Mouse (Mus musculus) embryo, embryonic 9.5 days (tissue): Measurements from ENCODE around the gene Pigp.
A peak's percentile ranks its signal among the peaks of the same experiment; 100 is the strongest.

Source experiments
- DNase-seq: peaks from one replicate; pipeline ENCODE4 v3.0.0-alpha.2; 2017; ENCODE audit errors: extremely low spot score

The Pigp gene

DNA sequence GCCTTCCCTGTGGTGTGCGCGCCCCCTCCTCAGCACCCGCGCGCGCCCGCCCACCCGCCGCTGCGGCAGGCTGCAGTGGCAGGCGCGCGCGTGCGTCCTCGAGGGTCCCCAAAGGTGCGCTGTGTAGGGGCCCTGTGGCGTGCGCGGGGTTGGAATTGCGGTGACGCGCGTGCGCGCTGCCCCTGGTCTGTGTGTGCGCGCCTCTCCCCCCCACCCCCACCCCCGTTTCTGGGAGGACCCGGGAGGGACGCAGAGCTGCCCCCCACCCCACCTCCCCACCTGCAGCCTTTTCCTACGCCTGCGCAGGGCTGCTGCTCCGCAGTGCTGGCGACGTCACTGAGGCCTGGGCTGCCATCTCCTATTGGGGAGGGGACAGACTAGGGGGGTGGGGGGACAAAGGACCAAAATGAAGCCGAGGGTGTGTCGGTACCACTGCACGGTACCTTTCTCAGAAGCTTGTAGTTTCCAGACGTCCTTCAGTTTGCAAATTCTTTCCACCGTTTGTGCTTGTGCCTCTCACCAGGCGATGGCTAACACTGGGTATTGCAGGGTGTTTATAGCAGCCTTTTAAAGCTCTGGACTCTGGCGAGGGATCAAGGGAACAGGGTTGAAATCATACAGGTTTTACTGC is at the start of gene Pigp:
Pigp (minus strand) TSS at position 542 of the 631 bp plus-strand sequence.
- DNase-seq, result peak; percentile 88

DNA sequence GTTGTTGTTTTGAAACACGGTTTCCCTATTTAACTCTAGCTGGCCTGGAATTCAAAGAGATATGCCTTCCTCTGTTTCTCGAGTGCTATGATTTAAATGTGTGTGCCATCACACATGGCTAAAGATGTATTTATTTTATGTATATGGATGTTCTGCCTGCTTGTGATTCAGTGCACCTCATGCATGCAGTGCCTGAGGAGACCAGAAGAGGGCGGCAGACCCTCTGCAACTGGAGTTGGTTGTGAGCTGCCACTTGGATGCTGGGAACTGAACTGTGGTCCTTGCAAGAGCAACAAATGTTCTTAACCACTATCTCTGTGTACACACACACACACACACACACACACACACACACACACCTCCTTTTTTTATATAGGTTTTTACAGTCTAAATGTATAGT is 48.9 kb upstream of the Pigp start:
- no peak for DNase-seq

DNA sequence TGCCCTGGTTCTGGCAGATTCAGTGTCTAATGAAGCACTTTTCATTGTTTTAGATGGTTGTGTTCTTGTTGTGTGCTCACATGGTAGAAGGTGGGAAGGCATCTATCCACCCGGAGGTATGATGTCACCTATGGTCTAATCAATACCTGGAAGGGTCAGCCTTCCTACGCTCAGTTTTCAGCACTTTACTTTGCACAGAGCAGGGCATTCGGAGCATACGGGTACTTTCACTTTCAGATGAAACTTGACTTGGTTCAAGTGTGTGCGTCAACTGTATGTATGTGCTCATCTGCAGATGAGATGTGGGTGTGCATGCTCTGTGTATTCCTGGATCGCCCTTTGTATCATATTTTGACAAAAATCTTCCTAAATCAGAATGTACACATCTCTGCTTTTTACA is 42.5 kb upstream of the Pigp start:
- no peak for DNase-seq

DNA sequence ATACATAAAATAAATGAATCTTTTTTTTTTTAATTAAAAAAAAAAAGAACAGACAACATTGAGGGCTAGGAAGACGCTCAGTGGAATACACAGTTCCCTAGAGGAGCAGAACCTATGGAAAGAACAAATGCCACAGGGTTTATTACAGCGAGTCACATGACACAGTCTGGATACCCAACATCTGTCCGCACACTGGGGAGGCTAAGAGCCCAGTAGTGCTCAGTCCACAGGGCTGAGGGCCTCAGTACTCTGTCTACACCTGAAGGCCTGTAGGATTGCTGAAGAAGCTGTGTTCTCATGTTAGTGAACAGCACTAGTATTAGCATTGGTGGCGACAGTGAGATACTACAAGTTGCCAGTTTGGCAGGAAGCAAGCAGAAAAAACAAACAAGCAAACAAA is 41.1 kb upstream of the Pigp start:
- no peak for DNase-seq

DNA sequence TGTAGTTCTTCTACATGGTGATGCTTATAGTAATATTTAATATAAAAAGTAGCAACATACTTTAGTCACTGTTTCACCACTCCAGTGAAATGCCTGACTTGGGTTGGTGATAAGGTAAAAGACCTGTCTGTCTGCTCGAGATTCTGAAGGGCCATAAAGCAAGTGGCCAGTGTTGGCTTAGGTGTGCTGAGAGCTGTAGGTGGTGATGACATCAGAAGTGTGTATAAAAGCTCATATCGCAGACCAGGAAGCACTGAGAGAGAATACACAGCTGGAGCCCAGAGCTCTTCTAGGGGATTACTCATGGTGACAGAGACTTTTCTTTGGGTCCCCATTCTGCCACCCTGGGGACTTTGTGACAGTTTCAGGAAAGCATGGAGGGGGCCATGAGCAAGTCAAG is 40.6 kb upstream of the Pigp start:
- no peak for DNase-seq

DNA sequence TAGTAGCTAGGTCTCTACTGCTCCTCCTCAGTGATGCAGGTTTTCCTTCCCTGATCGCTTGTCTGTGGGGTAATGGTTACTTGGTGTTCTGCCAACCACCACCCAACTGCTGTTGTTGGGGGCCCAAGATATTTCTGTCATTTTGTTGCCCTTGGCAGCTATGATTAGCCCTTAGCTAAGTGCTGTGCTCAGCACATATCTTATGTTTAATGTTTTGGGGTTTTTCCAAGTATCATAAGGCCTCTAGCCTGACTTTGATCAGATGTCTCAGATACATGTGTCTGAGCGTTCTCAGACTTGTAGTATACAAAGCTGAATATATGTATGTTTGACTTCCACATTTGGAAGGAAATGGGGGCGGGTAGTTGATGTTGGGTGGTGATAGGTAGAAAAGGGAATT is 39.6 kb upstream of the Pigp start:
- no peak for DNase-seq

DNA sequence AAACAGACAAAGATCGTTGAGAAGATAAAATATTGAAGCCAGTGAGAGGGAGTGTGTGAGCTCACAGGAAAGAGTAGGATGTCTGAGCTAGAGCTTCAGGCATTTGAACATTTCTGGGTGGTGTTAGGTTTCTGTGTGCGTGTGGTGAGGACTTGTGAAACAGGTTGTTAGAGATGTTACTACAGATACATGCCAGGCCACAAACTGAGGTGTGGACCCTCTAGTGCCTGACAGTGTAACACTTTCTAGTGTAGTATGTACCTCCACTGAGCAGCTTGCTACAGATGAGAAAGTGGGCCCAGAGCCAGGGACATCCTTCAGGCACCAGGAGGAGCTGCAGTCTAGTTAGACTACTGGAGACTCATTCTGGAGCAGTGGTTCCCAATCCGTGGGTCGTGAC is 30.5 kb upstream of the Pigp start:
- DNase-seq, result no peak

DNA sequence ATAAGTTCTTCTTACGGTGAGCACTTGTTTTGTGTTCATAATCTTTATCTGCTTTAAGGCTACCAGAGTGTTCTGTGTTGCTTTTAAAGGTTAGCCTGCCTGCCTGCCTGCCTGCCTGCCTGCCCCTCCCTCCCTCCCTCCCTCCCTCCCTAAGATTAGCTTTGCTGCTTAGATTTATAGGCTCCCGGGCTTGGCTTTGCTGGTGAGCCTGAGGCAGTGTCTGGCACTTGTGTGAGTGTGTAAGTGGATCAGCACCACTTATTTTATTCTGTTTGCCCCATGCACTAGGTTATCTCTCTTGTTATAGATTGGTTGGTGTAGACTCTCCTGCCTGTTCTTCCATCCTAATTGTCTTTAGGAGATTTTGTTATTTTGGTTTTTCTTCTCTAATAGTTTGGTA is 30.0 kb upstream of the Pigp start:
- DNase-seq, result no peak

DNA sequence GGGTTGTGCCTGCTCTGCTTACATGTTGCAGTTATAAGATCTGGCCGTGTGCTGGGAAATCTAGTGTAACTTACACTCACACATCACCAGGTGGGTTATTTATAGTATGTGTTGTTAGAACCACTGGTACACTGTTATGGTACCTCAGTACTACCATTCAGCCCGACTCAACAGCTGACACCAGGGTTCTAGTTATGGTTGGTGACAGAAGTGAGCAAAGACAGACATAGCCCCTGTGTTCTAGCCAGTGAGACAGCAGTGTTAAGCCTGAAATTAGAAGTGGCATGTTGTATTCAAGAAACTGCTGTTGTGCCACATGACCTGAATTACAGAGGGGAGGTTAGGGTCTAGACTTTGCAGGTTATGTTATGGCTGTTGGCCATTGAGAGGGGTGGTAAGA is 27.5 kb upstream of the Pigp start:
- no peak for DNase-seq

DNA sequence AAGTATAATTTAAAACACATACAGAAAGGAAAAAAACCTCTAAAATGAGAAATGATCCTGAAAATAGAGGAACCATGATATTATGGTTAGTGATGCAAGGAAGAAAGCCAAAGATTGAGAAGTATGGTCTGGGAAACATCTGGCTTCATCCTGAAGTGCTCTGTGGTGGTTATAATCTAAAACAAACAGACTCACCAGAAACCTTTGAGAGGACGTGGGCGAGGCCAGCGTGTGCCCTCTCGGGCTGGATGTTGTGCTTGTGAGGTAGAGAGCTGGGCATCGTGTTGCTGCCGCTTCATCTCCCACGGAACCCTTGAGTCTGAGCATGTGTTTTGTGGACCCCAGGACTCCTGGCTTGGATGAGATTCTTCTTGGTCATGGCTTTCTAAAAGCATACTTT is 25.0 kb upstream of the Pigp start:
- DNase-seq, result no peak

DNA sequence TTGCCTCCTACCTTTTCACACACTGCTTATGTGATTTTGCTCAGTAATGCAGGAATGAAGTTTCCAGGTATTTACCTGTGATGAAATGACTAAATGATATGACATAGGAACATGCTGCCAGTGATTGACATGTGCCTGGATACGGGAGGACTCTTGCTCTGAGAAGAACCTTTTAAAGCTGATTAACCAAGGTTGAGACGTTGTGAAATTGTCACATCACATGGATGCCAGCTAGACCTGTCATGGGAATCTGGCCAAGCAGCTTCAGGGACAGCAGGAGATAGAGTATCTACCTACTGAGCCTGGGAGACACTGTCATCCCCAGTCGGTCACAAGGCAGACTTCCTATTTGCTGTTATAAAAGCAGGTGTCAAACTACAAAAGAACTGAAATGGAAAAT is 23.4 kb upstream of the Pigp start:
- no peak for DNase-seq

DNA sequence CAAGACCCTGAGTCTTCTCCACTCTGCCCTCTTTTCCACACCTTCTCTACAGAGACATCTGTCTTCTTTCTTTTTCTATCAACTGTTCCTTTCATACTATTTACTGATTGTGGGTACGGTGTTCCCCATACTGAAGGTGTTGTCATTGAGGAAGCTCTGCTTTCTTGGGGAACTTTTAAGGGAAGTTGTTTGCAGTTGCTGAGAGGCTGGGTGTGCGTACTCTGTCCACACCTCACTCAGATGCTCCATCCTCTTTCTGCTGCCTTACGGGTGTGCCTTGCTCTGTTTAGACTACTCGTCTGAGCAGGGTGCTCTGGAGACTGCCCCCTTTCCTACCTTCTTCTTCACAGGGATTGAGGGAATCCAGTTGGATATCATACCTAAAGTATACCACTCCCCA is 20.7 kb upstream of the Pigp start:
- no peak for DNase-seq

DNA sequence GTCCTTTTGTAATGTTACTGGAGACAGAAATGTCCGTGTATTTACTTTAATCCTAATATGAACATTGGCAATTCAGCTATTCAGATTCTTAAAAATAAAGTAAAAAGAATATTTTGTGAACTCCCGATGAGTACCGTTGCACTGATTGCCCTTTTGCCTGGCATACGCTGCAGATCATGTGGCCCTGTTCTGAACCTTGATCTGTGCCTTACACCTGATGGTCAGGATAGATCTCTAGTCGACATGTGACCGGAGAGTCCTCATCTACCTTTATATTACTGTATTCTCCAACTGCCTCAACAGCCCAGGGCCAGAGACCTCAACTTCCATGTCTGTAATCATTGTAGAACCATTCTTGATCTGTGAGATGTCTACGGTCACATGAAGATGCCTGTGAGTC is 16.0 kb upstream of the Pigp start:
- DNase-seq, result no peak

DNA sequence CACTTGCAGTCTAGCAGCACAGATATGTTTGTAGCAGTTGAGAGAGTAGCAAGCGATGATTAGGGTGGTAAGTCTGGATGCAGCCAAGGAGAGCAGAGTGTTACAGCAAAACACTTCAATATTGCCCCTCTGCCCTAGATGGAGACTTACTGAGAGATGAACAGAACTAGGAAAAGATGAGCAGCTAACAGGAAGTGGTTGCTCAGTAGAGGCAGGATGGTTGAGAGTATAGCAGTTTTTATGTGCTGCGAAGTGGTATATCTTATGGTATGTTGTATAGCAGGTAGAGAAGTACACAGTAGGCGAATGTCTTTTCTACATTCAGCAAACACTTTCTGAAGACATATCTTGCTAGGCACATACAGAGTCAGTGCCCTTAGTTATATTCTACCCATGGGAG is 11.6 kb upstream of the Pigp start:
- no peak for DNase-seq

DNA sequence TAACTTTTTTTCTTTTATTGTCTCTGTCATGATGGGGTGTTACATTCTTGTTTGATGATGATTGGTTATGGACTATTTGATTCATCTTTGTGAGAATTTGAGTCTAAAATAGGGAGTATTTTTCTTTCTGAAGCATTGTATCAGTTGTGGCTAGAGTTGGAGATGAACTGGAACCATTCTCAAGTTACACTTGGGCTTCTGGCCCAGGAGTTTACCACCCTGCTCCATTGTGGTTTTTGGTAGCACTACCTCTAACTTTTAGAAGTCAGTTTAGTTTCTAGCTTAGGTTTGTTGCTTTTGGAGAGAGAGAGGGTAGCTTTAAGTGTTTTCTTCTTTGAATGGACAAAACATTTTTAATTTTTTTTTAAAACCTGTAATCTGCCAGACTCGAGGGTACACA is 7.7 kb upstream of the Pigp start:
- DNase-seq, result no peak

DNA sequence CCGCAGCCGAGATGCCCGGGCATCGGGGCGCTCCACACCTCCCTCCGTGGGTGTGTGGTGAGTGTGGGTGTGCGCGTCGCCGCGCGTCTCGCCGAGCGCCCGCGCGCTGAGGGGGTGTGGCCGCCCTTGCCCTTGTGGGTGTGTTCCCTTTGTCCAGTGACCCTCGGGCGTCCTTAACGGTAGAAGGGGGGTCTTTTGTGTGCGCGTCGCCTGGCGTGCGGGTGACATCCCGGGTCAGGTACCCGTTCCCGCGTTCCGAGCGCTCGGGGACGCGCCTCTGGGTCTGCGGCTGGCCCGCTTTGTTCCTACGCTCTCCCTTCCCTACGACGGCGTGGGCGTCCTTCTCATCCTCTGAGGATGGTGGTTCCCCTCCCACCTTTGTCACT is 734 bp downstream of the Pigp start:
- peak; percentile 87 for DNase-seq

DNA sequence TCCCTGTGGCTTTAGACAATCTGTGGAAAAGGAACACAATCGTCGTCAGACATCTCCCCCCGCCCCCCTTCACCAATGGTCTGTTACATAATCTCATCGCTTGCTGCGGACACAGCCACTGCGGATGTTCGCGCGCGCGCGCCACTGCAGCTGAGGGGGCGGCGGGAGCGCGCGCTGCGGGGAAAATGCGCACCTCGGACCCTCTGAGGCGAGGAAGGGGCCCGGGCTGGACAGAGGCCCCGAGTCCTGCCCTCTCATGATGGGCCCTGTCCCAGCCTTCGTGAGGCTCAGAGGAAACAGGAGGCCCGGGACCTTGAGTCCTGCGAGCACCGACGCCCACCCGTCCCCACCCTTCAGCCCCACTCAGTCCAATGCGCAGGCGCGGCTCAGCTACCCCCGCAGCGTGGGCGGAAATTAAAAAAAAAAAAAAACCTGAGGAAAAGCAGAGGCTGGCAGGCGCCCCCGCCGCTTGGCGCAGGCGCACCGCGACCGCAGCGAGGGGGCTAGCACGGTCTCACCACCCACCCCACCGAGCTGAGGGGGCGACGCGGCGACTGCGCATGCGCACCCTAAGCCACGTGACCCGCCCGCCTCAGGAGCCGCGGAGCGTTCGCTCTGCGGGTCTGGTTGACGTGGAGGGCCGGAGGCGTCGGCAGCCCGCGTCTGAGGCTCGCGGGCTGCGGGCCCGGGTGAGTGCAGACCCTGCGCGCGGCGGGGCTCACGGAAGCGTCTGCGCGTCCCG is 1.3 kb downstream of the Pigp start, which contains the start of gene Ttc3:
Ttc3 (plus strand) TSS at position 446 of the 742 bp plus-strand sequence.
- peak; percentile 95 for DNase-seq

DNA sequence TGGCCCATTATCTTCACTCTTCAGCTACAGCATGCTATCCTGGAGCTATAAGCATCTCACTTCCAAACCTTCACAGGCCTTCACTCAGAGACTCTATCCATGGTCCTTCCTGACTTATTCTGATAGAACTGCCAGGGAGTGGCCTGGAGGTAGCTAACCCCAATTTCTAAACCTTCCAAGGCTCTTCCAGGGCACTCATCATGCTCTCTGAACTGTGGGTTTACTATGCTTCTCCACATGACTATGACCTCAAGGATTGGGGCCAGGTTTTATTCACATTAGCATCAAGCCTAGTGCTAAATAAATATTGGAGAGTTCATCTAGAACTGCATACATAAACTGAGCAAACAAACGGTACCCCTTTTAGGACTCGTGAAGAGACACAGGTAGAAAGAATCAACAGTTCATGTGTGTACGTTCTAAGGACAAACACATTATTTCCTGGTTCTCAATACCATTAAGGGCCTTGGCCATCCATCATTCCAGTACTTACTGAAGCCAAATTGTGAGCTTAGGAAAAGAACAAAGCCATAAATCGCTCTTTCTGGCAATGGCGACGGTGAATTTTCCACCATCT is 2.0 kb downstream of the Pigp start:
- no peak for DNase-seq

DNA sequence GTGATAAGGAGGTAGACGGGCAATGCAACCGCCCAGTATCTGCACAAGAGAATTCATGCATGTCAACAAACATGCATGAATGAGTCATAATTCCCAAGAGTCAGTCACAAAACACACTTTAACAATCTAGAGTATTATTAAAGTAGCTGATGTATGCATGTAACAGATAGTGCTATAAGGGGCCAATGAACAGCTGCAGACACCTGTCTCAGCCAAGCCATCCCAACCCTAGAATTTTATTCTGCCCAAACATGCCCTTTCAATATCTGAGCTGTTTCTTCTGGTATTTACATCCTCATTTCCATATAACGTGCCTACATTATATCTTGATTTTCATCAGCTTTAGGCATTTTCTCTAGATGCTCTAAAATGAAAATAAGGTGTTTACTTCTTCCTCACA is 6.2 kb downstream of the Pigp start:
- DNase-seq, result no peak

DNA sequence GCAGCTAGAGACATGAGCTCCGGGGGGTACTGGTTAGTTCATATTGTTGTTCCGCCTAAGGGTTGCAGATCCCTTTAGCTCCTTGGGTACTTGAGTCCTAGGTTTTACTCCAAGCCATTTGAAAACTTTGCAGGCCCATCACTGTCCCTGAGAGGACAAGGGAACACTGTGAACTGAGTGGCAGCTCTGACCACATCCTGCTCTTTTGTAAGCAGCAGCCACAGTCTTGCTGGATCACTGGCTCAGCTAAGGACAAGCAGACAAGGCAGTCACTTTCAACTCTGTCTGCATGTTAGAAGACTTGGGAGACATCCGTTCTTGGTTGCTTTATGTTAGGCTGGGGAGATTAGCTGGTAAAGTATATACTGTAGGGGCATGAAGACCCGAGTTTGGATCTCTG is 7.8 kb downstream of the Pigp start:
- DNase-seq, result no peak

DNA sequence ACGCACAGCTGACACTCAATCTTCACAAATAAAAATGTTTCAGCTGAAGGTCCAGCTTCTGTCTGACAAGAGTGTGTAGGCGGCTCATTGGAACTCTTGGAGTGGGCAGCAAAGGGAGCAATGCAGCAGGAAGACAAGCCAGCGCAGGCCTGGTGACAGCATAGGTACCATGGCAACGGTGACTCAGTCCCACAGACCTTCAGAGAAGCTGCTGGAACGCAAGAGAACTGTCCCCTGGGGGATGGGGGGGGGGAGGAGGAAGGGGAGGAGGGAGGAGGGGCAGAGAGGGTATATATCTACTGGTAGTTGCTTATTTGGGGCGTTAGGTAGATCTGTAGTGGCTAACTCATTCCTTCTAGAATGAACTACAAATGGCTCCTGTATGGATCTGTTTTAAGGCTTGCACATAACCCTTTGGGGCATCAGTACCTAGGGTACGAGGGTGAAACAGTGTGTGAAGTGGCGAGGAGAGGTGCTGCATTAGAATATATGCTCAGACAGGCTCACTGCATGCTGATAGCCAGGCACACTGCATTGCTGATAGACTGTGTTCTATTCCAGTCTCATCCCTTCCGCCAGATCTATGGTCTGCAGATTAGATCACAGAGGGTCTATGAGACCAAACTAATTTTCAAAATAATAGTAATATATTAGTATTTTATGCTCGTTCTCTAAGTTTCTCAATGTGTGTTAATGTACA is 9.3 kb downstream of the Pigp start:
- DNase-seq, result peak; percentile 48

DNA sequence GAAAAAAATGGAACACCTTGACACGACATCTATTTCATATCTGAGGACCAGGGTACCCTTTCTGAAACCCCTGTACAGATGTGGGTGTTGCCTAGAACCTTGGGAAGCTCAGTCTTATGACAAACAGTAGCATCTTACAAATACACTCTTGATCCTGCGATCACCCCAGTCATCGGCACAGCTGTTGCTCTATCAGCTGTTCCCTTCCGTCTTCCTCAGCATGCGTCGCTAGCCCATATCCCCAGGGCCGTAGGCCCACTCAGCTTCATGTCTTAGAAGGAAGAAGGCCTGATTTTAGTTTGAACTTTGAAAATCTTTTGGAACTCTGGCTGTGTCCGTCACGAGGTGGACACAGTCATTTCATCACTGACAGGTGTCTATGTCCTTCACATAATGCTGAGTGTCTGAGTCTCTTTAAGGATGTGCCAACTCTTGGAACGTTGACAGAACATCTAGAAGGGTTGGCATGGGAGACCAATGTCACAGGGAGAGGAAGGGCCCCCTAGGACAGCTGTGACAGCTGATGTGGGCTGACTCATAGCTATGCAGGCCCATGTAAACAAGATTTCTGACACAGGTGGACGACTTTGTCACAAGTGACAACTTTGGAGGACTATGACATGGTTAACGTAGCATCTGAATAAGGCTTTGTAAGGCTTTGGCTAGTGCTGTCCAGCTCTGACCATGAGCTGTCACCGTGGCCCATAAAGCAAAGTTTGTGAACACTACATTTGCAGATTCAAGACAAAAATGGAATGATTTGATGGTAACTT is 10.9 kb downstream of the Pigp start:
- DNase-seq, result no peak
